Mouse (Mus musculus) urinary bladder, postnatal 36 days (tissue): ENCODE measurements around the gene Scd3.
"Not testable (repeated sequence)": the region's sequence is repeated elsewhere in the genome, so short reads cannot be mapped to it uniquely, and the experiment has no call there.

ENCODE experiments used
- DNase-seq, 2 experiments: peaks; one replicate each; pipeline ENCODE4 v3.0.0; 2022; ENCODE audit warnings: low spot score in 2 of 2, mixed read lengths in 1 of 2

Gene Scd3

DNA sequence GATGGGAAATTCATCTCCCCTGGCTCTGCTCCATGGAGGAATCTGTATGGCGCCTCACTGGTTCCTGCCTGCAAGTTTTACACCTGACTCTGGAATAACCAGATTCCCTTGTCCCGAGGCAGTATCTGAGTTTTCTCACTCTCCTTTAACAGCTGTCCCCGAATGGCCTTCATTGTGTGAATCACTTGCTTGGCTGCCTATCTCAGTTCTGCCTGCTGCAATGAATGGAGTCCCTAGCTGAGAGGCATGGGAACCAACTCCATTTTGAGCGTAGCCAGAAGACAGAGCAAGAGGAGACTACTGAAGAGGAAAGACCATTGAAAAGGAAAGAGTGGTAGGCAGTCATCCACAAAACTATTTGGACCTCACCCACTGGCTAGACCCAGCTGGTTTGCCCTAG is 70.6 kb downstream of the Scd3 start:
- no peak for DNase-seq

DNA sequence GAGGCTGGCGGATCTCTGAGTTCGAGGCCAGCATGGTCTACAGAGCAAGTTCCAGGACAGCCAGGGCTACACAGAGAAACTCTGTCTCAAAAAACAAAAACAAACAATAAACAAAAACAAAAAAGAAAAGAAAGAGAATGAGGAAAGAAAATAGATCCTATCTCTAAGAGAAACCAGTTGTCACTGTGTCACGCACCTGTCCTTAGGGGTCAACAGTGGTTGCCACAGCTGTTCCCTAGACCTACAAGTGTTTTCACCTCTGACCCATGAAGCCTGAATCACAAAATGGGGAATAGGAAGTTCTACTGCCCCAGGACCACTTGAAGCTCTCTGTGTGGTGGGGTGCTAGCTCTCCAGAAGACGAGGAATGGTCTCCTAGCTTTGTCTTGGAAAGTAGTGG is 71.4 kb downstream of the Scd3 start:
- no peak for DNase-seq

GRCm38 (mm10) chr19:44275418-44275817 is 72.3 kb downstream of the Scd3 start:
- DNase-seq: no peak

- no peak for DNase-seq
Observed at GRCm38 (mm10) chr19:44276861-44277260, 73.8 kb downstream of the Scd3 start.

GRCm38 (mm10) chr19:44277931-44278330 is 74.9 kb downstream of the Scd3 start:
- DNase-seq: no peak

DNA sequence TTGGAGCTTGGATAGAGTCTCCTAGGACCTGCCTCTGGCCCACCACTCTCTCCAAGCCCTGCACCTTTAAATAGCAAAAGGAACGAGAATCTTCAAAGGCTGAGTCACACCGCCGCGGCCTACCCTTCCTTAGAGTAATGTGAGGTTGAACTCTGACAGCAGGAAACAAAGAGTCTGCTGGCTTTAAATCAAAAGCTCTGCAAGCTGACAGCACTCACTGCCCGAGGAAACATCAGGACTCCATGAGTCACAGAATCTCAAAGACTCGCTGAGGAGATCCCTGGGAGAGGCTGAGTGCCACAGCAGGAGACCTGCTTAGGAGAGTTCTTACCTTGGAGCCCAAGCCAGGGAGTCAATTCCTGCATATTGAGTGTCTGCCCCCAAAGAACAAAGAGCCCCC is 77.7 kb downstream of the Scd3 start:
- DNase-seq: peak in 1 of 2 experiments; percentile 64

GRCm38 (mm10) chr19:44281825-44282447 is 78.9 kb downstream of the Scd3 start:
- not testable (repeated sequence) for DNase-seq

- no peak for DNase-seq
Observed at GRCm38 (mm10) chr19:44282534-44283156, 79.6 kb downstream of the Scd3 start.

DNA sequence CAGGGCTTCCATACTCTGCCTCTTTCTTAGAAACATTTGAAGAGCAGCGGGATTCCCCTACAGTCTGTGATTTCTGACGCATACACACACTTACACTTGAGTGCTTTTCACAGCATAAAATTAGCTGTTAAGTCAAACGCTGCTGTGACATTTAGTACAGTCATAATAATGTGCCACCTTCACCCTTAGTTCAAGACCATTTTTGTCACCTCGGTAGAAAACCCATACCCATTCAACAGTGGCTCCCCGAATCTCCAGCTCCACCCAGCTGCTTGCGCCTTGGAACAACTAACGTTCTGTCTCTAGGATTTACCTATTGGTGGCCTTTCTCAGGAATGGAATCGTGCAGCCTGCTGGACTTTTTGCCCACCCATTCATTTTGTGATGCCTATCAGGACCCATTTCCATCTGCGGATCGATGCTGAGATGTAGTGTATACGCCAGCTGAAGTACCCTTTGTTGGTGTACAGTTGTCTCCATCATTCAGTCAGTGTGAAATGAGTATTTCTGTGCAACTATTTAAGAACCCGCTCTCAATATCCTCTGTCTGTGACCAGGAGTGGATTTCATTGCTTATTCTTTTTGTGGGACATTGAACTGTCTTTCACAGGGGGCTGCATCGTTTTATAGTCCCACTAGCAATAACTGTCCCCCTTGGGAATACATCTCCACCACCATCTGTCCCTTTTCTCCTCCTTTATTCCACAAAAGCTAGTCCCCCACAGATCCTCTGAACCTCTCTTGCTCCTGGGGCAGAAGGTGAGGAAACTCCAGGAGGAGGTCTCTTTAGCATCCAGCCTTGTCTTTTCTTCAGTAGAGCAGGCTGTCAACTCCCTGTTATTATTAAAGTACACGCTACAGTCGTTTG is 80.3 kb downstream of the Scd3 start:
- no peak for DNase-seq

- peak; percentile 84 to 88 for DNase-seq
Observed at GRCm38 (mm10) chr19:44284025-44284695, 81.1 kb downstream of the Scd3 start.

DNA sequence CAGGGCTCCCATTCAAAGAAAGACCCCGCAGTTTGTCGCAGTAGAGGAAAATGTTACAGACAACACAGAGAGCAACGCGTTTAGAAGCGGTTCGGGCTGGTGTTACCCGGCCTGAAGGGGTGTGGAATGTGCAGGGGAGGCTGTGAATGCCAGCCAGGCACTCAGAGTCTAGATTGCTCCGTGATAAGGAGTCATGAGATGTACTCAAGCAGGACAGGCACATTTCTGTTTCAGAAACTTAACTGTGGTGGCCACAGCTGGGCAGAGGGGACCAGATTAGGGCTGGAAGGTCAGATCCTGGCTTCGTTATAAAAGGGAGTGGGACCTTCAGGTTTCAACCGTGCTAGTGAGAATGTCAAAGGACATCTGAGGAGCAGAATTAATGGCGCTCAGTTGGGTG is 81.7 kb downstream of the Scd3 start:
- no peak for DNase-seq

DNA sequence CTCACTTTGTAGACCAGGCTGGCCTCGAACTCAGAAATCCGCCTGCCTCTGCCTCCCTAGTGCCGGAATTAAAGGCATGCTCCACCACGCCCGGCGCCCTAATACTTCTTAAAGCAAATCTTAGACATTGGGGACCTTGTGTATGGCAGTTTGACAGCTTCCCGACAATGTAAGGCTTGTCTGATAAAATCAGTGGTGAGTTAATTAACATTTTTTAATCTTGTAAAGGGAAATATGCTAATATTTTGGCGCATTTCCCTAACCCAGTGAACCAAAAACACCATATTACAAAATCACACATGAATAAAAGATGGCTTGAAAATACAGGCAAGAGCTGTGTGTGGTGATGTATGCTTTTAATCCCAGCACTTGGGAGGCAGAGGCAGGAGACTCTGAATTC is 82.5 kb downstream of the Scd3 start:
- DNase-seq: no peak

DNA sequence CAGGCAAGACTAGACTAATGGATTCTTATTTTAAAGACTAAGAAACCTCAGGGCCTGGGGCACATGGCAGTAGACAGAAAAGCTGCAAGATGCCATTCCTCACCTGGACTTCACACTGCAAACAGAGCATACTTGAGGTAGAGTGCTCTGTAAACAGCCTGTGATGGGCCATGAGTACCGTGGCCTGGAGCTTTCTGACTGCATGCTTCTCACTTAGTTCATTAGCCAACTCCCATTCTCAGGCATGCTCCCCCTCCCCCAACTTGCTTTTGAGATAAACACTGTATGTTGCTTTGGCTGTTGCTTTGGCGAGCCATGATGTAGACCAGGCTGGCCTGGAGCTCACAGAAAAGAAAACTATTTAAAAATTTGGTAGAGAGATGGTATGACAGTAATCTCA is 83.0 kb downstream of the Scd3 start:
- DNase-seq: no peak

DNA sequence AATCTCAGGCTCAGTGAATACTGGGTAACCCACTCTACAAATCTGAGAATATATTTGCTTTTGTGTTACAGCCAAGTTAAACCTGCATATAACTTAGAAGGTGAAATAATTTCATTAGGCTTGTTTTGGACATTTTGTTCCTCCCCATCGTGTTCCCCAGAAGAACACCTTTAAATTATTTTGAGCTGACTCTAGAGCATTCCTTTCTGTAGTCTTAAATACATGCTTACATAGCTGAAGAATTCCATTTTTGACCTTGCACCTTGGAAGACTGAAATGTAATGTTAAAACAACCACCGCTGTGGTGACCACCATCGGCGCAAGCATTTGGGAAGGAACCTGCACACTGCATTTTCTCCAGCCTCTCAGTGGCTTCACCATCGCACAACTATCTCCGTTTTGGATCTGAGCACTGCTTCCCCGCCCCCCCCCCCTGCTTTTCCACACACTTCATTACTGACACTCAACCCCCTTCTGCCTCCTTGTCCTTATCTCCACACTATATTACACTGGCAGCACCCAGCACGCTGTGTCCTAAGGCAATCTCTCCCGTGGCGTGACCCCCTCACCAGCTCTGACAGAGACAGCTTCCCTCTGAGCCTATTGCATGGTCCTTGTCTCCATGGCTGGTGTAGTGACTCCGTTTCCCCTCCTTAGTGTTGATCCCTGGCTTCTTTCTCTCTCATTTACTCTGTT is 84.5 kb downstream of the Scd3 start:
- DNase-seq: no peak

GRCm38 (mm10) chr19:44292083-44292482 is 89.0 kb downstream of the Scd3 start:
- no peak for DNase-seq

- no peak for DNase-seq
Observed at GRCm38 (mm10) chr19:44292483-44292882, 89.4 kb downstream of the Scd3 start.

DNA sequence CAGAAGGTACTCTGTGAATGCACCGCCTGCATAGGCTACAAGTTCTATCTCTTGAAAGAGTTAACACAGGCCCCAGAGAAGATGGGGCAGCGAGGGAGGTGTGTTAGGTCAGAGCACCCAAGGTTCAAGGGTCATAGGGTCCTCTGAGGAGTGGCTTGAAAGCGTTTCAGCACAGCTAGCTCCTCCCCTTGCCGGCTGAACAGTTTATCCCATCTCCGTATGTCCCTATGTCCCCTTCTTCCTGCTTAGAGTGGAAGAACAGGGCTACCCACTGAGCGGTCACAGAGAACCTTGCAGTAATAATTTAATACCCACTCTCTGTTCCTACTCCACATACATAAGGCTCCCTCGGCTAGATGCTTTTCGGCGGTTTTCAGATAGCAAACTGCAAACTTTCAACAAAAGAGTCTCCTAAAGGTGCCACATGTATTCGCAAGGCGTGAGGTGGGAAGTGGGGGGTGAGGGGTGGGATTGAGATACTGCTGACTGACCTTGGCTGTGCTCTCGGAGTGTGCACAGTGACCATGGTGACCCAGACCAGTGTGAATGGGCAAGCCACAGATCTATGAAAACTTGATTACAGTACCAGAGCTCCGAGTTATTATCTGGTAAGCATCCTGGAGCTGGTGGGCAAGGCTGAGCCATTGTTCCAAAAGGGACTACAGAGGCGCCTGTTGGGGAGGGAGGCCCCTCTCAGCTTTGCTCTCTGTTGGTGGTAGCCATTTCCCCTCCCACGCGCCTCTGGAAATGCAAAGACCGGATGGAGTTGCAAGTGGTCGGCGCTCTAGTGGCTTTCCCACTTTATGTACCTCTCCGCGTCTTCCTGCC is 90.1 kb downstream of the Scd3 start, which contains the start of gene Scd2:
Scd2 (plus strand) TSS at position 734 of the 828 bp plus-strand sequence.
- no peak for DNase-seq
